Comparison of ENCODE assay signal across 7 mouse cellular contexts in genomic region chrX:74243807-74244206, GRCm38 (mm10). TPM values are rescaled to one million over a fixed set of nuclear protein-coding genes. Genes with fewer than 3 reads are reported as not detected.
DNase-seq lines count a peak whose midpoint lies in the region; ATAC-seq and TF ChIP-seq lines count a peak whose summit lies in the region.

No protein-coding gene starts in this region.

- peak overlapping the region; percentile 77; the same call in 1 of the 2 replicates for H3K4me3 ChIP-seq in G1E (ENCODE audit: low read depth, low read length)
- H3K4me3 ChIP-seq in hindbrain, embryonic 11.5 days (ENCODE audit: low read depth, low read length) = peak overlapping the region; percentile 57
- peak overlapping the region; percentile 68 for H3K4me3 ChIP-seq in lung, embryonic 16.5 days (ENCODE audit: low read length)

- H3K27me3 ChIP-seq in G1E (ENCODE audit: insufficient read depth, low read length) = no peaks in the 10 kb centered on the region
- no peaks in the 10 kb centered on the region for H3K27me3 ChIP-seq in hindbrain, embryonic 11.5 days (ENCODE audit: control insufficient read depth, insufficient read depth, low read length)
- no peaks in the 10 kb centered on the region for H3K27me3 ChIP-seq in lung, embryonic 16.5 days (ENCODE audit: control insufficient read depth, insufficient read depth, low read depth, low read length)

- H3K9me3 ChIP-seq in G1E (replicated peaks) = no peaks in the 10 kb centered on the region
- H3K9me3 ChIP-seq in hindbrain, embryonic 11.5 days (ENCODE audit: control insufficient read depth, low read length) = no peaks in the 10 kb centered on the region
- no peaks in the 10 kb centered on the region for H3K9me3 ChIP-seq in lung, embryonic 16.5 days (ENCODE audit: control insufficient read depth, low read length)

- H3K4me2 ChIP-seq in hindbrain, embryonic 11.5 days (replicated peaks; ENCODE audit: low read depth, low read length) = peak overlapping the region; percentile 49
- H3K4me2 ChIP-seq in lung, embryonic 16.5 days (ENCODE audit: low read depth, low read length) = peak overlapping the region; percentile 57

- peak; percentile 81 for DNase-seq in G1E (ENCODE audit: low spot score)
- DNase-seq in hindbrain, embryonic 11.5 days (ENCODE audit: low spot score) = no peak
- peak; percentile 53 for DNase-seq in spleen, adult 12 weeks (ENCODE audit: low spot score)
- DNase-seq in left cerebral cortex, postnatal 14 days (ENCODE audit: low spot score in 2 of 2) = no peak
- no peak for DNase-seq in right cerebral cortex, postnatal 25 days

- peaks cover 44% of the 10 kb centered on the region for H3K36me3 ChIP-seq in G1E (replicated peaks)
- peaks cover 9% of the 10 kb centered on the region; the same call in 1 of the 2 replicates for H3K36me3 ChIP-seq in hindbrain, embryonic 11.5 days (ENCODE audit: control insufficient read depth, insufficient read depth, low read length)
- H3K36me3 ChIP-seq in lung, embryonic 16.5 days (ENCODE audit: control insufficient read depth, insufficient read depth, low read length) = peaks cover 41% of the 10 kb centered on the region

- no peak overlapping the region for H3K27ac ChIP-seq in hindbrain, embryonic 11.5 days (ENCODE audit: low read depth, low read length)
- peak overlapping the region; percentile 86 for H3K27ac ChIP-seq in lung, embryonic 16.5 days (ENCODE audit: low read length)

- peak overlapping the region; percentile 40 for H3K9ac ChIP-seq in hindbrain, embryonic 11.5 days (ENCODE audit: low read depth, low read length)
- peak overlapping the region; percentile 67 for H3K9ac ChIP-seq in lung, embryonic 16.5 days (ENCODE audit: low read length)

- ATAC-seq in G1E (ENCODE audit: extremely low read depth, insufficient number of reproducible peaks, low FRiP score, poor library complexity, severe bottlenecking) = peak; percentile 75
- ATAC-seq in common myeloid progenitor, adult 5-6 weeks (replicated peaks; ENCODE audit: low read depth, poor library complexity, severe bottlenecking) = peak; percentile 63
- ATAC-seq in hindbrain, embryonic 11.5 days (ENCODE audit: low FRiP score) = no peak
- no peak for ATAC-seq in lung, embryonic 16.5 days (ENCODE audit: low read depth)

- 72% methylated on average over 3 of the region's 3 CpGs for WGBS in hindbrain, embryonic 11.5 days
- 34% methylated on average over 3 of the region's 3 CpGs for WGBS in lung, embryonic 16.5 days

- no peak for TF ChIP-seq CTCF in G1E (IDR thresholded peaks at IDR 0.05; ENCODE audit: low read depth, low read length)

- intact Hi-C loops in left cerebral cortex, postnatal 14 days (cut with DNase I) = loop anchor here (10.0 kb wide), 2 partner anchors 129 to 159 kb away; no protein-coding TSS in a partner anchor

- H3K4me1 ChIP-seq in G1E (ENCODE audit: insufficient read depth, low read depth, low read length) = peaks cover 62% of the 10 kb centered on the region
- H3K4me1 ChIP-seq in hindbrain, embryonic 11.5 days (replicated peaks; ENCODE audit: control insufficient read depth, insufficient read depth, low read length) = no peaks in the 10 kb centered on the region
- no peaks in the 10 kb centered on the region; the same call in 1 of the 2 replicates for H3K4me1 ChIP-seq in lung, embryonic 16.5 days (replicated peaks; ENCODE audit: control insufficient read depth, insufficient read depth, low read length)

RNA-seq across cellular contexts. Expression of gene Flna, which starts 5.8 kb away (rescaled TPM):
- 91.2 and 93.7 TPM in 2 replicates for total RNA-seq in G1E (2014; fragmentation: Nextera tagmentation)
- total RNA-seq in G1E (2017) = 172 and 186 TPM in 2 replicates
- polyA plus RNA-seq in G1E (2012) = 41.2 and 47.1 TPM in 2 replicates
- 400 and 472 TPM in 2 replicates for total RNA-seq in common myeloid progenitor, adult 5-6 weeks (2017)
- 181 and 196 TPM in 2 replicates for polyA plus RNA-seq in hindbrain, embryonic 11.5 days (2014; fragmentation: Nextera tagmentation; extraction: Ambion mirVana)
- 372 and 374 TPM in 2 replicates for polyA plus RNA-seq in lung, embryonic 16.5 days (2015; fragmentation: Nextera tagmentation; extraction: Ambion mirVana)
- 100 to 1,000 TPM in 1 of 2 experiments, 10 to 100 TPM in 1; 89.1 to 100 TPM for total RNA-seq in left cerebral cortex, postnatal 14 days (2021)

RNA-seq across cellular contexts. Expression of gene Emd, which starts 10.7 kb away (rescaled TPM):
- total RNA-seq in G1E (2014; fragmentation: Nextera tagmentation) (179 and 186 TPM in 2 replicates), G1E (2017) (77.4 and 84.2 TPM in 2 replicates)
- polyA plus RNA-seq in G1E (2012) = 39.7 and 56.5 TPM in 2 replicates
- 90.2 and 104 TPM in 2 replicates for total RNA-seq in common myeloid progenitor, adult 5-6 weeks (2017)
- 22.6 and 27.4 TPM in 2 replicates for polyA plus RNA-seq in hindbrain, embryonic 11.5 days (2014; fragmentation: Nextera tagmentation; extraction: Ambion mirVana)
- polyA plus RNA-seq in lung, embryonic 16.5 days (2015; fragmentation: Nextera tagmentation; extraction: Ambion mirVana) = 24.9 and 25.4 TPM in 2 replicates
- 10 to 100 TPM; 38.9 to 40.4 TPM for total RNA-seq in left cerebral cortex, postnatal 14 days (2021)

RNA-seq across cellular contexts. Expression of gene Rpl10, which starts 26.8 kb away (rescaled TPM):
- total RNA-seq in G1E (2014; fragmentation: Nextera tagmentation) (3,507 and 3,613 TPM in 2 replicates), G1E (2017) (1,842 and 1,992 TPM in 2 replicates)
- polyA plus RNA-seq in G1E (2012) = 832 and 1,009 TPM in 2 replicates
- 1,474 and 1,557 TPM in 2 replicates for total RNA-seq in common myeloid progenitor, adult 5-6 weeks (2017)
- 724 and 770 TPM in 2 replicates for polyA plus RNA-seq in hindbrain, embryonic 11.5 days (2014; fragmentation: Nextera tagmentation; extraction: Ambion mirVana)
- 826 and 850 TPM in 2 replicates for polyA plus RNA-seq in lung, embryonic 16.5 days (2015; fragmentation: Nextera tagmentation; extraction: Ambion mirVana)
- total RNA-seq in left cerebral cortex, postnatal 14 days (2021) = 100 to 1,000 TPM; 124 to 140 TPM

RNA-seq across cellular contexts. Expression of gene Taz, which starts 37.9 kb away (rescaled TPM):
- 65.1 and 74.6 TPM in 2 replicates for total RNA-seq in G1E (2014; fragmentation: Nextera tagmentation)
- total RNA-seq in G1E (2017) = 31.4 and 43.4 TPM in 2 replicates
- 27.9 and 29.8 TPM in 2 replicates for polyA plus RNA-seq in G1E (2012)
- total RNA-seq in common myeloid progenitor, adult 5-6 weeks (2017) = 26.1 and 34.3 TPM in 2 replicates
- polyA plus RNA-seq in hindbrain, embryonic 11.5 days (2014; fragmentation: Nextera tagmentation; extraction: Ambion mirVana) = 57.0 and 58.3 TPM in 2 replicates
- polyA plus RNA-seq in lung, embryonic 16.5 days (2015; fragmentation: Nextera tagmentation; extraction: Ambion mirVana) = 81.9 and 91.7 TPM in 2 replicates
- total RNA-seq in left cerebral cortex, postnatal 14 days (2021) = 10 to 100 TPM; 51.2 to 53.1 TPM

RNA-seq across cellular contexts. Expression of gene Dnase1l1, which starts 38.3 kb away (rescaled TPM):
- total RNA-seq in G1E (2014; fragmentation: Nextera tagmentation) (25.0 and 25.1 TPM in 2 replicates), G1E (2017) (45.4 and 48.7 TPM in 2 replicates)
- polyA plus RNA-seq in G1E (2012) = 0.23 and 0.34 TPM in 2 replicates
- total RNA-seq in common myeloid progenitor, adult 5-6 weeks (2017) = 9.8 and 26.6 TPM in 2 replicates
- 4.5 TPM in 2 replicates for polyA plus RNA-seq in hindbrain, embryonic 11.5 days (2014; fragmentation: Nextera tagmentation; extraction: Ambion mirVana)
- 17.4 and 18.6 TPM in 2 replicates for polyA plus RNA-seq in lung, embryonic 16.5 days (2015; fragmentation: Nextera tagmentation; extraction: Ambion mirVana)
- 1 to 10 TPM; 1.4 to 2.0 TPM for total RNA-seq in left cerebral cortex, postnatal 14 days (2021)

Comparison
In these comparisons a context has a peak if more than half of its experiments do, and no peak if none do; other contexts are left out.
1. ATAC-seq: peak in G1E (single experiment) and common myeloid progenitor, adult 5-6 weeks (single experiment); none in hindbrain, embryonic 11.5 days (single experiment) and lung, embryonic 16.5 days (single experiment).
2. DNase-seq: peak in G1E (single experiment) and spleen, adult 12 weeks (single experiment); none in hindbrain, embryonic 11.5 days (single experiment), left cerebral cortex, postnatal 14 days (0 of 2) and right cerebral cortex, postnatal 25 days (single experiment).
3. RNA of gene Rpl10, which starts 26.8 kb away (total RNA-seq): 1,842 to 3,613 TPM in G1E and 1,474 to 1,557 TPM in common myeloid progenitor, adult 5-6 weeks; 124 to 140 TPM in left cerebral cortex, postnatal 14 days; every median in the first group is over 10 times any median in the second.
4. Peak in every context shown above with its lines, with median percentiles within 50 percentile points of each other: H3K4me3 ChIP-seq.